Mouse (Mus musculus): ENCODE measurements around the gene Taf1a.

GRCm38 (mm10) chr1:183417873-183418272 lies 29.1 kb downstream of the Taf1a start, which contains the start of gene Hhipl2:
- no peak for TF ChIP-seq POLR2A (IDR thresholded peaks at IDR 0.05; ENCODE audit: control insufficient read depth, low read depth, low read length)
- TF ChIP-seq CTCF (IDR thresholded peaks at IDR 0.05; ENCODE audit: control insufficient read depth, insufficient read depth, insufficient replicate concordance, low read depth, low read length) = no peak
